In the genomic region with DNA sequence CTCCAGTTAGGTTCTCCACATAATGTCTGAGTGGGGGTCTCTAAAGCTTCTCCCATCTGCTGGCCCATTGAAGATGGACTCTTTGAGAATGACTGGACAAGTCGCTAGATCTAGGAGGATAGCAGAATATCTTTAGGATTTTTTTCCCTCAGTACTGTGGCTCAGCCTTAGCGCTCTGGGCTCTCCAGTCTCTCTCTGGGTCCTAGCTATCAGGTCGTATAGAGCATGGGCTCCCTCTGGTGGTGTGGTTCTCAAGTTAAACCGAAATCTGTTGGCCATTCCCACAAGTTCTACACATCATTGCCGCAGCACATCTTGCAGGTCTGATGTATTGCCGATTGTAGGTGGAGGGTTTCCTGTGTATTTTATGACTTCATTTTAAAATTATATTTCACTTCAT, we compare ENCODE assay signal across 9 mouse cellular contexts.
DNase-seq lines count a peak whose midpoint lies in the region; ATAC-seq and TF ChIP-seq lines count a peak whose summit lies in the region.
"Had no signal": no experiment of that assay in that cellular context is flagged by ENCODE, and none has a peak within 500 bp of the region (broad histone marks: within the 10 kb centered on the region; RNA-seq: fewer than 3 reads in every experiment).

No protein-coding gene starts in this region.

- H3K9me3 ChIP-seq in G1E (replicated peaks), result no peaks in the 10 kb centered on the region
- H3K9me3 ChIP-seq in forebrain, embryonic 12.5 days, result no peaks in the 10 kb centered on the region
- H3K9me3 ChIP-seq in lung, embryonic 16.5 days (ENCODE audit: control insufficient read depth, low read length), result no peaks in the 10 kb centered on the region
- H3K9me3 ChIP-seq: limb, embryonic 15.5 days had no signal

- peaks cover 3% of the 10 kb centered on the region; the same call in 1 of the 2 replicates for H3K27me3 ChIP-seq in G1E (ENCODE audit: insufficient read depth, low read length)
- no peaks in the 10 kb centered on the region for H3K27me3 ChIP-seq in forebrain, embryonic 12.5 days
- H3K27me3 ChIP-seq in lung, embryonic 16.5 days (ENCODE audit: control insufficient read depth, insufficient read depth, low read depth, low read length), result no peaks in the 10 kb centered on the region
- H3K27me3 ChIP-seq: limb, embryonic 15.5 days had no signal

- no peak overlapping the region for H3K4me3 ChIP-seq in G1E (ENCODE audit: low read depth, low read length)
- no peak overlapping the region for H3K4me3 ChIP-seq in forebrain, embryonic 12.5 days (replicated peaks)
- H3K4me3 ChIP-seq in lung, embryonic 16.5 days (ENCODE audit: low read length), result no peak overlapping the region
- H3K4me3 ChIP-seq: limb, embryonic 15.5 days had no signal

- intact Hi-C loops in heart, postnatal 25 days (cut with DNase I), result loop anchor here (2.0 kb wide), 2 partner anchors 203 to 317 kb away; no protein-coding TSS in a partner anchor

- H3K27ac ChIP-seq in forebrain, embryonic 12.5 days, result no peak overlapping the region
- H3K27ac ChIP-seq in lung, embryonic 16.5 days (ENCODE audit: low read length), result no peak overlapping the region
- H3K27ac ChIP-seq: limb, embryonic 15.5 days had no signal

- no peak for TF ChIP-seq CTCF in G1E (IDR thresholded peaks at IDR 0.05; ENCODE audit: low read depth, low read length)

- no peak overlapping the region for H3K4me2 ChIP-seq in forebrain, embryonic 12.5 days
- no peak overlapping the region for H3K4me2 ChIP-seq in lung, embryonic 16.5 days (ENCODE audit: low read depth, low read length)
- H3K4me2 ChIP-seq: limb, embryonic 15.5 days had no signal

- H3K4me1 ChIP-seq in G1E (ENCODE audit: insufficient read depth, low read depth, low read length), result peaks cover 4% of the 10 kb centered on the region; the same call in 1 of the 2 replicates
- no peaks in the 10 kb centered on the region for H3K4me1 ChIP-seq in forebrain, embryonic 12.5 days
- no peaks in the 10 kb centered on the region for H3K4me1 ChIP-seq in lung, embryonic 16.5 days (replicated peaks; ENCODE audit: control insufficient read depth, insufficient read depth, low read length)
- H3K4me1 ChIP-seq: limb, embryonic 15.5 days had no signal

- no peak overlapping the region for H3K9ac ChIP-seq in forebrain, embryonic 12.5 days
- H3K9ac ChIP-seq in lung, embryonic 16.5 days (ENCODE audit: low read length), result no peak overlapping the region
- H3K9ac ChIP-seq: limb, embryonic 15.5 days had no signal

- H3K36me3 ChIP-seq in G1E (replicated peaks), result no peaks in the 10 kb centered on the region
- no peaks in the 10 kb centered on the region for H3K36me3 ChIP-seq in forebrain, embryonic 12.5 days (replicated peaks)
- H3K36me3 ChIP-seq in lung, embryonic 16.5 days (ENCODE audit: control insufficient read depth, insufficient read depth, low read length), result no peaks in the 10 kb centered on the region
- H3K36me3 ChIP-seq: limb, embryonic 15.5 days had no signal

- DNase-seq in G1E (ENCODE audit: low spot score), result peak; percentile 4
- peak; percentile 74 for DNase-seq in c-Kit-positive CD71-negative TER-119-negative erythroid progenitor cells, embryonic 14.5 days (ENCODE audit: low read depth)
- peak; percentile 10 for DNase-seq in heart, postnatal 25 days (ENCODE audit: low spot score)
- DNase-seq in layer of hippocampus, adult 18-20 months (ENCODE audit: low spot score in 2 of 2), result peak; percentile 59 to 92
- DNase-seq in retina, adult 2 months (ENCODE audit: low read depth, low spot score), result peak; percentile 44
- peak; percentile 47 to 77 for DNase-seq in thymus, postnatal 10 days (ENCODE audit: low spot score in 2 of 2)

- 28% methylated on average over 6 of the region's 6 CpGs for WGBS in forebrain, embryonic 12.5 days
- WGBS in lung, embryonic 16.5 days, result 22% methylated on average over 6 of the region's 6 CpGs

- peak; percentile 49; the same call in 1 of the 2 replicates for ATAC-seq in G1E (ENCODE audit: extremely low read depth, insufficient number of reproducible peaks, low FRiP score, poor library complexity, severe bottlenecking)
- ATAC-seq in forebrain, embryonic 12.5 days (ENCODE audit: low FRiP score), result peak; percentile 85
- peak; percentile 76 for ATAC-seq in lung, embryonic 16.5 days (ENCODE audit: low read depth)

Comparison
In these comparisons a context has a peak if more than half of its experiments do, and no peak if none do; other contexts are left out.
1. DNase-seq: peak in every context shown above with its lines; median percentile 76 in layer of hippocampus, adult 18-20 months; 74 in c-Kit-positive CD71-negative TER-119-negative erythroid progenitor cells, embryonic 14.5 days; 62 in thymus, postnatal 10 days; 44 in retina, adult 2 months; 10 in heart, postnatal 25 days; 4 in G1E.